In genomic region chr3:57580426-57581195, GRCm38 (mm10) we compare ENCODE assay signal across 15 mouse cellular contexts. TPM values are rescaled to one million over a fixed set of nuclear protein-coding genes. Genes with fewer than 3 reads are reported as not detected.
"Had no signal": no experiment of that assay in that cellular context is flagged by ENCODE, and none has a peak within 500 bp of the region (broad histone marks: within the 10 kb centered on the region; RNA-seq: fewer than 3 reads in every experiment).

No protein-coding gene starts in this region.

- H3K4me3 ChIP-seq: midbrain, embryonic 10.5 days; midbrain, embryonic 12.5 days; neural tube, embryonic 12.5 days; stomach, embryonic 15.5 days had no signal

- ATAC-seq: midbrain, embryonic 16.5 days had no signal

- DNase-seq: lung, embryonic 14.5 days; lung, postnatal 10 days; lung, postnatal 4 days; midbrain, embryonic 14.5 days; right cerebral cortex, postnatal 14 days; thymus, adult 2 months; thymus, postnatal 25 days; thymus, postnatal 4 days had no signal

- H3K9ac ChIP-seq: lung, embryonic 14.5 days; midbrain, embryonic 12.5 days; neural tube, embryonic 12.5 days; stomach, embryonic 15.5 days had no signal

- H3K27ac ChIP-seq: midbrain, embryonic 10.5 days; midbrain, embryonic 12.5 days; neural tube, embryonic 12.5 days; stomach, embryonic 15.5 days; stomach, postnatal 0 days had no signal

- H3K27me3 ChIP-seq: midbrain, embryonic 12.5 days; neural tube, embryonic 12.5 days; stomach, embryonic 15.5 days had no signal

- H3K4me2 ChIP-seq: lung, embryonic 14.5 days; midbrain, embryonic 12.5 days; neural tube, embryonic 12.5 days; stomach, embryonic 15.5 days had no signal

- H3K9me3 ChIP-seq: midbrain, embryonic 10.5 days; midbrain, embryonic 12.5 days; neural tube, embryonic 12.5 days; stomach, embryonic 15.5 days had no signal

- H3K4me1 ChIP-seq: neural tube, embryonic 12.5 days had no signal

- H3K36me3 ChIP-seq: midbrain, embryonic 10.5 days; midbrain, embryonic 12.5 days; neural tube, embryonic 12.5 days; stomach, embryonic 15.5 days had no signal

RNA-seq across cellular contexts. Expression of gene Wwtr1, which starts 4.9 kb away (rescaled TPM):
- total RNA-seq: megakaryocyte-erythroid progenitor cell, adult 5-6 weeks had no signal
